ENCODE assay signal across 8 mouse cellular contexts in genomic region chr6:118011616-118012316, GRCm38 (mm10). TPM values are rescaled to one million over a fixed set of nuclear protein-coding genes. Genes with fewer than 3 reads are reported as not detected.
DNase-seq lines count a peak whose midpoint lies in the region; ATAC-seq lines count a peak whose summit lies in the region.

No protein-coding gene starts in this region.

- 7% methylated on average over 37 of the region's 38 CpGs for WGBS in forebrain, embryonic 10.5 days
- WGBS in intestine, embryonic 16.5 days = 9% methylated on average over 36 of the region's 38 CpGs

- no peaks in the 10 kb centered on the region for H3K36me3 ChIP-seq in forebrain, embryonic 10.5 days (replicated peaks)
- no peaks in the 10 kb centered on the region for H3K36me3 ChIP-seq in intestine, embryonic 16.5 days (ENCODE audit: control insufficient read depth, insufficient read depth, low read length)

- H3K9me3 ChIP-seq in forebrain, embryonic 10.5 days = no peaks in the 10 kb centered on the region
- H3K9me3 ChIP-seq in intestine, embryonic 16.5 days (ENCODE audit: control insufficient read depth, low read length) = no peaks in the 10 kb centered on the region

- peak overlapping the region; percentile 73 for H3K4me2 ChIP-seq in intestine, embryonic 16.5 days (ENCODE audit: low read depth, low read length)

- H3K9ac ChIP-seq in intestine, embryonic 16.5 days (ENCODE audit: low read depth, low read length) = no peak overlapping the region

- no peak overlapping the region for H3K27ac ChIP-seq in forebrain, embryonic 10.5 days
- H3K27ac ChIP-seq in intestine, embryonic 16.5 days (ENCODE audit: low read length) = no peak overlapping the region

- peaks cover 66% of the 10 kb centered on the region for H3K27me3 ChIP-seq in forebrain, embryonic 10.5 days (ENCODE audit: poor library complexity, severe bottlenecking)
- peaks cover 33% of the 10 kb centered on the region for H3K27me3 ChIP-seq in intestine, embryonic 16.5 days (replicated peaks; ENCODE audit: control insufficient read depth, insufficient read depth, low read length)

- peak overlapping the region; percentile 55 for H3K4me3 ChIP-seq in forebrain, embryonic 10.5 days
- peak overlapping the region; percentile 46 for H3K4me3 ChIP-seq in intestine, embryonic 16.5 days (ENCODE audit: low read length)

- H3K4me1 ChIP-seq in forebrain, embryonic 10.5 days = peaks cover 18% of the 10 kb centered on the region
- peaks cover 4% of the 10 kb centered on the region; the same call in 1 of the 2 replicates for H3K4me1 ChIP-seq in intestine, embryonic 16.5 days (ENCODE audit: control insufficient read depth, insufficient read depth, low read length)

- no peak for ATAC-seq in intestine, embryonic 16.5 days
- no peak for ATAC-seq in megakaryocyte-erythroid progenitor cell, adult 5-6 weeks (replicated peaks; ENCODE audit: low FRiP score, low TSS enrichment, poor library complexity, severe bottlenecking)

- peak; percentile 51 for DNase-seq in testis, postnatal 10 days (ENCODE audit: low spot score)
- DNase-seq in testis, postnatal 14 days (ENCODE audit: low spot score) = no peak
- no peak for DNase-seq in forebrain, embryonic 10.5 days (ENCODE audit: extremely low spot score, low spot score)
- peak; percentile 21 to 38 for DNase-seq in lung, postnatal 4 days
- peak; percentile 34 for DNase-seq in telencephalon, adult 2 months (ENCODE audit: low read depth, low spot score)
- no peak for DNase-seq in gastrocnemius, postnatal 4 days (ENCODE audit: low spot score in 2 of 2)

RNA-seq across cellular contexts. Expression of gene Rasgef1a, which starts 0.5 kb away (rescaled TPM):
- polyA plus RNA-seq in forebrain, embryonic 10.5 days (2016; fragmentation: Nextera tagmentation; extraction: Ambion mirVana) = 0.22 TPM in 1 of 2 replicates, not detected in the other
- 0.21 and 0.37 TPM in 2 replicates for polyA plus RNA-seq in intestine, embryonic 16.5 days (2015; fragmentation: Nextera tagmentation; extraction: Ambion mirVana)
- under 1 TPM; 0.65 to 0.69 TPM for total RNA-seq in gastrocnemius, postnatal 4 days (2021)
- total RNA-seq in megakaryocyte-erythroid progenitor cell, adult 5-6 weeks (2014; fragmentation: Nextera tagmentation) = 0.15 TPM in 1 of 2 replicates, not detected in the other
- not detected in 2 replicates for total RNA-seq in megakaryocyte-erythroid progenitor cell, adult 5-6 weeks (2017)

Comparison
In these comparisons a context has a peak if more than half of its experiments do, and no peak if none do; other contexts are left out.
1. DNase-seq: peak in testis, postnatal 10 days (single experiment), lung, postnatal 4 days (2 of 2) and telencephalon, adult 2 months (single experiment); none in testis, postnatal 14 days (single experiment), forebrain, embryonic 10.5 days (single experiment) and gastrocnemius, postnatal 4 days (0 of 2).